Comparison of ENCODE assay signal across 9 mouse cellular contexts in genomic region chr15:80517996-80518395, GRCm38 (mm10). TPM values are rescaled to one million over a fixed set of nuclear protein-coding genes. Genes with fewer than 3 reads are reported as not detected.
A peak's percentile ranks its signal among the peaks of the same experiment; 100 is the strongest.
DNase-seq lines count a peak whose midpoint lies in the region; ATAC-seq and TF ChIP-seq lines count a peak whose summit lies in the region.
"Had no signal": no experiment of that assay in that cellular context is flagged by ENCODE, and none has a peak within 500 bp of the region (broad histone marks: within the 10 kb centered on the region; RNA-seq: fewer than 3 reads in every experiment).

No protein-coding gene starts in this region.

- ATAC-seq in midbrain, embryonic 13.5 days, result peak; percentile 79
- peak; percentile 83 for ATAC-seq in liver, embryonic 11.5 days (replicated peaks; ENCODE audit: low FRiP score)
- ATAC-seq in monocyte, adult 5-6 weeks (replicated peaks; ENCODE audit: insufficient number of reproducible peaks, low FRiP score, low TSS enrichment, poor library complexity, severe bottlenecking), result no peak

- H3K4me1 ChIP-seq in midbrain, embryonic 13.5 days (replicated peaks), result peaks cover 15% of the 10 kb centered on the region
- H3K4me1 ChIP-seq in midbrain, embryonic 10.5 days, result peaks cover 4% of the 10 kb centered on the region
- peaks cover 10% of the 10 kb centered on the region for H3K4me1 ChIP-seq in liver, embryonic 11.5 days (replicated peaks; ENCODE audit: control insufficient read depth, insufficient read depth, low read length)
- no peaks in the 10 kb centered on the region for H3K4me1 ChIP-seq in cerebellum, adult 2 months (ENCODE audit: control insufficient read depth, insufficient read depth, low read length)

- no peaks in the 10 kb centered on the region for H3K36me3 ChIP-seq in midbrain, embryonic 13.5 days
- H3K36me3 ChIP-seq in midbrain, embryonic 10.5 days, result no peaks in the 10 kb centered on the region
- H3K36me3 ChIP-seq in liver, embryonic 11.5 days (ENCODE audit: control insufficient read depth, insufficient read depth, low read length), result no peaks in the 10 kb centered on the region

- 0 out of 2 replicates have a peak overlapping the region, but pooled peaks have one; percentile 2 for H3K9ac ChIP-seq in midbrain, embryonic 13.5 days (replicated peaks)
- H3K9ac ChIP-seq in liver, embryonic 11.5 days (ENCODE audit: low read depth, low read length), result peak overlapping the region; percentile 37; the same call in 1 of the 2 replicates

- H3K4me2 ChIP-seq in midbrain, embryonic 13.5 days (replicated peaks), result no peak overlapping the region
- peak overlapping the region; percentile 41 for H3K4me2 ChIP-seq in liver, embryonic 11.5 days

- TF ChIP-seq POLR2A in cerebellum, adult 2 months (IDR thresholded peaks at IDR 0.05; ENCODE audit: borderline replicate concordance, insufficient read depth, low read length), result no peak

- no peaks in the 10 kb centered on the region for H3K9me3 ChIP-seq in midbrain, embryonic 13.5 days
- H3K9me3 ChIP-seq in midbrain, embryonic 10.5 days (replicated peaks), result no peaks in the 10 kb centered on the region
- no peaks in the 10 kb centered on the region for H3K9me3 ChIP-seq in liver, embryonic 11.5 days (ENCODE audit: control insufficient read depth, low read length)

- H3K27me3 ChIP-seq in midbrain, embryonic 13.5 days, result no peaks in the 10 kb centered on the region
- H3K27me3 ChIP-seq in midbrain, embryonic 10.5 days (ENCODE audit: low read depth, poor library complexity, severe bottlenecking), result no peaks in the 10 kb centered on the region
- no peaks in the 10 kb centered on the region for H3K27me3 ChIP-seq in liver, embryonic 11.5 days (replicated peaks; ENCODE audit: control insufficient read depth, insufficient read depth, low read length)
- no peaks in the 10 kb centered on the region for H3K27me3 ChIP-seq in cerebellum, adult 2 months (ENCODE audit: control insufficient read depth, insufficient read depth, low read length)

- no peak for TF ChIP-seq CTCF in cerebellum, adult 2 months (IDR thresholded peaks at IDR 0.05; ENCODE audit: borderline replicate concordance, insufficient read depth, low read depth, low read length)

- 39% methylated on average over 9 of the region's 9 CpGs for WGBS in midbrain, embryonic 13.5 days
- 64% methylated on average over 9 of the region's 9 CpGs for WGBS in midbrain, embryonic 10.5 days
- 17% methylated on average over 9 of the region's 9 CpGs for WGBS in liver, embryonic 11.5 days
- WGBS in cerebellum, adult 2 months, result 43% methylated on average over 9 of the region's 9 CpGs

- H3K27ac ChIP-seq in midbrain, embryonic 13.5 days, result peak overlapping the region; percentile 71
- no peak overlapping the region for H3K27ac ChIP-seq in midbrain, embryonic 10.5 days (replicated peaks)
- no peak overlapping the region for H3K27ac ChIP-seq in liver, embryonic 11.5 days (ENCODE audit: low read depth, low read length)
- no peak overlapping the region for H3K27ac ChIP-seq in cerebellum, adult 2 months (ENCODE audit: insufficient read depth, low read length)

- no peak overlapping the region for H3K4me3 ChIP-seq in midbrain, embryonic 13.5 days (replicated peaks)
- no peak overlapping the region for H3K4me3 ChIP-seq in midbrain, embryonic 10.5 days
- no peak overlapping the region for H3K4me3 ChIP-seq in liver, embryonic 11.5 days (ENCODE audit: low read depth, low read length)
- H3K4me3 ChIP-seq in cerebellum, adult 2 months (replicated peaks; ENCODE audit: insufficient read depth, low read depth, low read length), result no peak overlapping the region

- DNase-seq in embryo, embryonic 10.5 days (ENCODE audit: low spot score), result peak; percentile 42
- no peak for DNase-seq in embryo, embryonic 9.5 days (ENCODE audit: extremely low spot score)
- DNase-seq in midbrain, embryonic 10.5 days (ENCODE audit: low spot score), result no peak
- DNase-seq in heart, postnatal 4 days, result peak; percentile 34
- peak; percentile 36 for DNase-seq in liver, embryonic 11.5 days (ENCODE audit: low spot score)
- no peak for DNase-seq in cerebellum, adult 2 months

RNA-seq across cellular contexts. Expression of gene Enthd1, which starts 47.0 kb away (rescaled TPM):
- not detected in 2 replicates for polyA plus RNA-seq in midbrain, embryonic 13.5 days (2015; fragmentation: Nextera tagmentation; extraction: Ambion mirVana)
- polyA plus RNA-seq in midbrain, embryonic 10.5 days (2016; fragmentation: Nextera tagmentation; extraction: Ambion mirVana), result not detected in 2 replicates
- total RNA-seq in heart, postnatal 4 days (2021), result not detected
- polyA plus RNA-seq in liver, embryonic 11.5 days (2014; fragmentation: Nextera tagmentation; extraction: Ambion mirVana), result not detected in 2 replicates
- not detected in 3 replicates for total RNA-seq in monocyte, adult 5-6 weeks (2017)
- not detected in 2 replicates for polyA plus RNA-seq in cerebellum, adult 2 months (2012; rRNA removed)
- total RNA-seq: liver, adult 2 months had no signal
- polyA plus RNA-seq: liver, adult 2 months had no signal

RNA-seq across cellular contexts. Expression of gene Grap2, which starts 54.4 kb away (rescaled TPM):
- polyA plus RNA-seq in midbrain, embryonic 13.5 days (2015; fragmentation: Nextera tagmentation; extraction: Ambion mirVana), result 1.0 and 1.6 TPM in 2 replicates
- 1.2 and 2.5 TPM in 2 replicates for polyA plus RNA-seq in midbrain, embryonic 10.5 days (2016; fragmentation: Nextera tagmentation; extraction: Ambion mirVana)
- total RNA-seq in heart, postnatal 4 days (2021), result 1 to 10 TPM in 1 of 2 experiments, under 1 TPM in 1; 0.62 to 1.2 TPM
- polyA plus RNA-seq in liver, embryonic 11.5 days (2014; fragmentation: Nextera tagmentation; extraction: Ambion mirVana), result 15.7 and 19.1 TPM in 2 replicates
- total RNA-seq in monocyte, adult 5-6 weeks (2017), result 25.6 to 67.0 TPM (median 29.1 TPM) in 3 replicates
- 0.08 and 0.16 TPM in 2 replicates for polyA plus RNA-seq in cerebellum, adult 2 months (2012; rRNA removed)

Comparison
In these comparisons a context has a peak if more than half of its experiments do, and no peak if none do; other contexts are left out.
1. DNase-seq: peak in embryo, embryonic 10.5 days (single experiment), heart, postnatal 4 days (single experiment) and liver, embryonic 11.5 days (single experiment); none in embryo, embryonic 9.5 days (single experiment), midbrain, embryonic 10.5 days (single experiment) and cerebellum, adult 2 months (0 of 2).